Mouse (Mus musculus) ES-E14 (cell line): ENCODE measurements around the gene Aatf. TPM values are rescaled to one million over a fixed set of nuclear protein-coding genes. Genes with fewer than 3 reads are reported as not detected.

Experiments
- DNase-seq: peaks from one replicate; pipeline ENCODE4 v3.0.0-alpha.2; 2013; ENCODE audit warnings: low read depth, low spot score
- H3K27ac ChIP-seq: 2 replicates; pipeline ENCODE4 v1.5.1; 2012; ENCODE audit warnings: low read depth, mild to moderate bottlenecking, low read length, moderate library complexity, mixed read lengths; ENCODE audit not compliant: poor library complexity, insufficient read depth, severe bottlenecking
- H3K36me3 ChIP-seq: 2 replicates; pipeline ENCODE4 v1.6.1; 2012; ENCODE audit warnings: mild to moderate bottlenecking, low read length, moderate library complexity, mixed read lengths; ENCODE audit not compliant: control insufficient read depth, poor library complexity, insufficient read depth, severe bottlenecking
- H3K4me1 ChIP-seq, 2 experiments: fragments of 150-350 bp in 1 of 2; sonication (generic) in 1 of 2; 2 replicates each; pipeline ENCODE4 v1.6.1; 2012; ENCODE audit warnings: low read length in 2 of 2, mild to moderate bottlenecking in 1 of 2, mixed read lengths in 1 of 2; ENCODE audit not compliant: control insufficient read depth in 2 of 2, insufficient read depth in 2 of 2, poor library complexity in 1 of 2
- H3K4me3 ChIP-seq, 2 experiments: fragments of 150-350 bp in 1 of 2; sonication (generic) in 1 of 2; 2 replicates each; pipeline ENCODE4 v1.5.1; 2012; ENCODE audit warnings: low read length in 2 of 2, low read depth in 1 of 2, mild to moderate bottlenecking in 1 of 2, mixed read lengths in 1 of 2; ENCODE audit not compliant: insufficient read depth in 1 of 2, poor library complexity in 1 of 2, severe bottlenecking in 1 of 2
- H3K9ac ChIP-seq: 2 replicates; pipeline ENCODE4 v1.6.1; 2012; ENCODE audit warnings: low read depth, mild to moderate bottlenecking, low read length, mixed read lengths; ENCODE audit not compliant: poor library complexity, insufficient read depth, severe bottlenecking
- H3K9me3 ChIP-seq: fragments of 150-350 bp; sonication (generic); 2 replicates; pipeline ENCODE4 v1.6.1; 2012; ENCODE audit warnings: low read depth, mild to moderate bottlenecking, low read length; ENCODE audit not compliant: control insufficient read depth, insufficient read depth
- CHD2 ChIP-seq: IDR thresholded peaks from 2 replicates; pipeline ENCODE4 v1.6.1; 2014; ENCODE audit warnings: mild to moderate bottlenecking, low read depth, low read length, inconsistent platforms
- HCFC1 ChIP-seq: IDR thresholded peaks from 2 replicates; pipeline ENCODE4 v1.6.1; 2012; ENCODE audit warnings: low read length, inconsistent platforms, borderline replicate concordance; ENCODE audit not compliant: insufficient read depth
- MAFK ChIP-seq: IDR thresholded peaks from 2 replicates; pipeline ENCODE4 v1.6.1; 2014; ENCODE audit warnings: mild to moderate bottlenecking, low read depth, low read length, inconsistent platforms; ENCODE audit not compliant: insufficient read depth
- ZC3H11A ChIP-seq: IDR thresholded peaks from 2 replicates; pipeline ENCODE4 v1.6.1; 2012; ENCODE audit warnings: low read depth, mild to moderate bottlenecking, inconsistent platforms, low read length, borderline replicate concordance
- ZNF384 ChIP-seq: IDR thresholded peaks from 2 replicates; pipeline ENCODE4 v1.6.1; 2012; ENCODE audit warnings: low read depth, low read length, inconsistent platforms
- in situ Hi-C, 2 experiments: fragments of 600-800 bp; cut with MboI; formaldehyde crosslinking; loops; one replicate each; pipeline ENCODE4 v1.15.1; 2025; ENCODE audit warnings: low sequenced_read_pairs in 2 of 2, inconsistent platforms in 1 of 2; ENCODE audit not compliant: unreplicated experiment in 2 of 2
- total RNA-seq: library from RNA; depleted of rRNA; stranded (reverse); fragments of 300-350 nt; gene quantifications from 2 replicates; pipeline ENCODE4 v1.2.3, GENCODE M21; 2012

The Aatf gene
- total RNA-seq, 1 experiment, result 55.5 TPM

DNA sequence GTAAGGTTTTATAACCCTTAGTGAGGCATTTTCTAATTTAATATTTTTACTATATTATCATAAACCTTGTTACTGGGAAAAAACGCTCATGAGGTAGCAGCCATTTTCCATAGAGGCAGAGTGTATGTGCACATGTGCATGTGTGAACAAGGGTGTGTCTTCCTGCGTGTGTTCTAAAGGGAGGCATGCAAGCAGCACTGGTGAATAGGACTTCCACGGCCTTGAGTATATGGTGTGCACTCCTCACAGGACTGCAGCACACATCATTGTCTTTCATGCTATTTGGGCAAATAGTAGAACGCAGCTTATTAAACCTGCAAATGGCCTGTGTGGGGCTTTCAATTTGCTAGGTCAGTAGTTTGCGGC, 86.7 kb downstream of the Aatf start:
- no peak overlapping the region for H3K9ac ChIP-seq
- H3K9me3 ChIP-seq, result no peaks in the 10 kb centered on the region
- in situ Hi-C loops, result no loop called here
- TF ChIP-seq HCFC1, result no peak
- no peak for TF ChIP-seq MAFK
- TF ChIP-seq ZNF384, result no peak
- TF ChIP-seq ZC3H11A, result no peak
- no peak for TF ChIP-seq CHD2
- no peak overlapping the region for H3K4me3 ChIP-seq
- peaks cover 3 to 12% of the 10 kb centered on the region in 2 experiments; a peak in 2 of 4 replicates for H3K4me1 ChIP-seq
- no peak for DNase-seq
- H3K36me3 ChIP-seq, result peaks cover 5% of the 10 kb centered on the region; the same call in 1 of the 2 replicates
- H3K27ac ChIP-seq, result no peak overlapping the region

DNA sequence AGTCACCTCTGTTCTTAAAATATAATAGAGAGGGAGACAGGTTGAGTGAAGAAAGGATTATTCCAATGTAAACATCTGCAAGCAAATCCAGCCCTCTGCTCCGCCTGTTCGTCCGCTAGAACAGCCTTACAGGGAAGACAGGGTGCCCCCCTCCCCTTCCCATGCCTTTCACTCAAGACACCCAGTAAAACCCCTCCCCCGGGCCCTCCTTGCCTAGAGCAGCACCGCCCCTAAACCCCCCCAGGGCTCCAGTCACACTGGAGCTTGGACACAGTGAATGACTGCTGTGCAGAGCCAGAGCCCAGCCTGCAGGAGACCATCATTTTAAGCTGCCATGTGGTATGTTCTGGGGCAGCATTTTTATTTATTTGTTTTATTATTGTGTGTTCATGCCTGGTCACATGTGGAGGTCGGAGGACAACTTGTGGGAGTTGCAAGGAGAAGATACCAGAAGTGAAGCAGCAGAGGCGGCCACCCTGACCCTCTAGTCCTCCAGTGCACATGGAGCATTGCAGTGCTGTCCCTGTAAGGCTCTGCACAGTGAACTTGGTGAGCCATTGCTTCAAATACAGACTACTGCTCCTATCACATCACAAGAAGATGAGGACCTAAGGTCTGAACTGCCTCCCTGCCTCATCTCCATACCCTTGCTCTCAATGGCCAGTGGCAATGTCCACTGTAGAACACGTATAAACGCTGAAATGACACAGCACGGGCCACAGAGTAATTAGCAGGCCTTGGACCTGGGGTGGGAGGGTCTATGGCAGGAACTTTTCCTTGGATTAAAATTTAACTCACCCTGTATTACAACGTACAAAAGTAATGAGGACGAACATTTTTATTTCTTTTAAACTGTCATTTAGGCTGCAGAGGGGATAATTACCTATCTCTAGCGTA, 87.3 kb downstream of the Aatf start:
- H3K4me1 ChIP-seq, result peaks cover 3 to 12% of the 10 kb centered on the region in 2 experiments; a peak in 2 of 4 replicates
- no peak overlapping the region for H3K4me3 ChIP-seq
- no peak overlapping the region for H3K9ac ChIP-seq
- H3K9me3 ChIP-seq, result no peaks in the 10 kb centered on the region
- no peak for DNase-seq
- TF ChIP-seq HCFC1 (no peak), MAFK (no peak), ZC3H11A (no peak), ZNF384 (no peak), CHD2 (no peak)
- H3K36me3 ChIP-seq, result peaks cover 2% of the 10 kb centered on the region; the same call in 1 of the 2 replicates
- in situ Hi-C loops, result no loop called here
- no peak overlapping the region for H3K27ac ChIP-seq

DNA sequence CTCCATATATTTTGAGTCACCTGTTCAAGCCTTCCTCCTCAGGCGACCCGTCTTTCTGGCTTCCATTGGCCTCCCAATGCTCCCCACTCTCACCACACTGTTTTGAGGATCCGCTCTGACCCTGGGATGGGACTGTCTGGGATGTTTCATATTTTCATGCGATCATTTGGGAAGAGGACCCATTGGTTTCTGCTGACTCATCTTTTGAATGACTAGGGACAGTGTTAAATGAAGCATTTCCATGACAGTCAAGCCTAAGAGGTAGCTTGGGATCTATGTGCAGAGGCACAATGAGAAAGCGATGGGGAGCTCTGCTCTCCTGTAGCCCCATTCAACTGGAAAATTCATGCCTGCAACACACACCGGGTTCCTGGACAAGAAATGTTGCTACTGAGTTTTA, 92.5 kb downstream of the Aatf start:
- DNase-seq, result no peak
- no peak overlapping the region for H3K4me3 ChIP-seq
- no peak overlapping the region for H3K27ac ChIP-seq
- H3K4me1 ChIP-seq, result peaks cover 3 to 13% of the 10 kb centered on the region in 2 experiments; a peak in 2 of 4 replicates
- H3K36me3 ChIP-seq, result no peaks in the 10 kb centered on the region; the same call in 1 of the 2 replicates
- TF ChIP-seq ZNF384 (no peak), MAFK (peak; percentile 49; the same call in 1 of the 2 replicates)
- no peaks in the 10 kb centered on the region for H3K9me3 ChIP-seq
- in situ Hi-C loops, result no loop called here
- no peak overlapping the region for H3K9ac ChIP-seq

DNA sequence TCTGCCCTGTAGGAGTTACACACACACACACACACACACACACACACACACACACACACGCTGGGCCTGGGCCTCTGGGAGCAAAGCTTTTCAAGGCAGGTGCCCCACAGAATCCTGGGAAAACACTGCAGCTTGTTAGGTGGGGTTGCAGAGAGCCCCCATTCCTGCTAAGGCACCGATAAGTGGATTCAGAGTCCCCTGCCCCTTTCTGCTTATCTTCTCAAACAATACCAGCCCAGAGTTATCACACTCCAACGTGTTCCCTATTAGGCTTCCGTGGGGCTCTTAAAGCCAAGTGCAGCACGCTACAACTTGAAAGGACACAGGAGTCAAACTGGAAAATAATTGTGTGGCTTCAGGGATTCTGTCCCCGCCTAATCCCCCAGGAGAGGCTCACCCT, 100.2 kb downstream of the Aatf start:
- peaks cover 2 to 16% of the 10 kb centered on the region in 2 experiments for H3K4me1 ChIP-seq
- DNase-seq, result no peak
- in situ Hi-C loops, result no loop called here
- peak overlapping the region in 1 of 2 experiments; percentile 44; a peak in 1 of 4 replicates for H3K4me3 ChIP-seq
- H3K36me3 ChIP-seq, result no peaks in the 10 kb centered on the region
- H3K27ac ChIP-seq, result no peak overlapping the region
- peak overlapping the region; percentile 38 for H3K9ac ChIP-seq
- TF ChIP-seq CHD2 (no peak), ZNF384 (no peak), MAFK (no peak), HCFC1 (no peak), ZC3H11A (no peak)
- H3K9me3 ChIP-seq, result no peaks in the 10 kb centered on the region
